Mouse (Mus musculus) brain, embryonic 14.5 days (tissue): ENCODE results near the gene Gimap8. TPM values are rescaled to one million over a fixed set of nuclear protein-coding genes. Genes with fewer than 3 reads are reported as not detected.

ENCODE experiments used
- DNase-seq: peaks from one replicate; pipeline ENCODE4 v3.0.0-alpha.2; 2011; ENCODE audit warnings: low read depth
- CTCF ChIP-seq: fragments of 200-500 bp; IDR thresholded peaks from 2 replicates; pipeline ENCODE4 v1.5.1; 2012; ENCODE audit warnings: inconsistent platforms, mild to moderate bottlenecking, moderate library complexity, borderline replicate concordance; ENCODE audit not compliant: insufficient read depth, insufficient read length; ENCODE audit errors: extremely low read depth
- POLR2A ChIP-seq: fragments of 200-500 bp; IDR thresholded peaks from 2 replicates; pipeline ENCODE4 v1.6.1; 2012; ENCODE audit warnings: mild to moderate bottlenecking, inconsistent platforms, borderline replicate concordance; ENCODE audit not compliant: poor library complexity, insufficient read depth, insufficient read length, severe bottlenecking; ENCODE audit errors: extremely low read depth
- polyA plus RNA-seq: library from polyadenylated mRNA; depleted of rRNA; stranded (reverse); fragments of >200 nt; gene quantifications from 2 replicates; pipeline ENCODE4 v1.2.3, GENCODE M21; 2012

Gimap8 gene
- polyA plus RNA-seq, 1 experiment: 1.6 TPM

- TF ChIP-seq CTCF (no peak), POLR2A (no peak)
- DNase-seq: peak; percentile 76
Observed at GRCm38 (mm10) chr6:48626984-48627383, 20.1 kb upstream of the Gimap8 start.

GRCm38 (mm10) chr6:48627511-48627924 lies 19.5 kb upstream of the Gimap8 start:
- TF ChIP-seq CTCF (no peak), POLR2A (no peak)
- DNase-seq: no peak

GRCm38 (mm10) chr6:48628377-48628776 lies 18.7 kb upstream of the Gimap8 start:
- DNase-seq: no peak
- no peak for TF ChIP-seq POLR2A
- TF ChIP-seq CTCF: no peak

- DNase-seq: peak; percentile 71
- TF ChIP-seq CTCF: no peak
- peak; percentile 37; the same call in 1 of the 2 replicates for TF ChIP-seq POLR2A
Observed at GRCm38 (mm10) chr6:48628808-48629660, 18.0 kb upstream of the Gimap8 start.

GRCm38 (mm10) chr6:48629661-48630034 lies 17.4 kb upstream of the Gimap8 start:
- TF ChIP-seq POLR2A (no peak), CTCF (no peak)
- no peak for DNase-seq

- TF ChIP-seq CTCF (no peak), POLR2A (no peak)
- no peak for DNase-seq
Observed at GRCm38 (mm10) chr6:48630831-48631230, 16.2 kb upstream of the Gimap8 start.

- DNase-seq: no peak
- TF ChIP-seq POLR2A (no peak), CTCF (no peak)
Observed at GRCm38 (mm10) chr6:48635105-48635504, 11.9 kb upstream of the Gimap8 start.

GRCm38 (mm10) chr6:48636515-48636914 lies 10.5 kb upstream of the Gimap8 start:
- no peak for DNase-seq
- TF ChIP-seq POLR2A (no peak), CTCF (no peak)

- no peak for TF ChIP-seq POLR2A
- TF ChIP-seq CTCF: no peak
Observed at GRCm38 (mm10) chr6:48637811-48638500, 9.1 kb upstream of the Gimap8 start.

GRCm38 (mm10) chr6:48638553-48638952 lies 8.5 kb upstream of the Gimap8 start:
- TF ChIP-seq POLR2A (no peak), CTCF (no peak)
- DNase-seq: no peak

More at GRCm38 (mm10) chr6:48637811-48638500, 9.1 kb upstream of the Gimap8 start:
- DNase-seq: no peak

GRCm38 (mm10) chr6:48641391-48641790 lies 5.6 kb upstream of the Gimap8 start:
- TF ChIP-seq POLR2A: no peak
- DNase-seq: no peak
